Mouse (Mus musculus): ENCODE results near the gene Prkn.

DNA sequence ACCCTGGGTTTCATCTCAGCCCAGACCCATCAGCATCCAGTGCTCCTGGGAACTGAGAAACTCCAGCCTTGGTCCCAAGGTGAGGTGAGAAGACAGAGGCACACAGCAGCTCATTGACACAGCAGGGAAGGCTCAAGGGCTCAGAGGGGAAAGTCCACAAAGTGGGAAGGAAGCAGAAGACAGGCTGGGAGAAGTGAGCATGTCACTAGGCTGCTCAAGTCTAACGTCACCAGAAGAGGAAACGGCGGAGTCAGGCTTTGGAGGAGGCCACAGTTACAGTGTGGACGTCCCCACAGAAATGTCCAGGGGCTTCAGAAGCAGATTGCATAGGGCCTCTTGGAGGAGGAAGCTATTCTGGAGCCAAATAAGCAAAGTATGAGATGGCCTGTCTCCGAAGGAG is 1189.2 kb downstream of the Prkn start:
- TF ChIP-seq CTCF (IDR thresholded peaks at IDR 0.05) (no peak), POLR2A (IDR thresholded peaks at IDR 0.05; ENCODE audit: insufficient read depth, low read depth, low read length) (no peak), EP300 (IDR thresholded peaks at IDR 0.05; ENCODE audit: insufficient read depth, low read depth, low read length) (no peak)
